Mouse (Mus musculus): Measurements from ENCODE around the gene Klhdc8a. TPM values are rescaled to one million over a fixed set of nuclear protein-coding genes. Genes with fewer than 3 reads are reported as not detected.

The Klhdc8a gene
- polyA plus RNA-seq (2015; fragmentation: Nextera tagmentation; extraction: Ambion mirVana) = 0.13 and 0.15 TPM in 2 replicates

- no peak for ATAC-seq (ENCODE audit: insufficient number of reproducible peaks, low FRiP score, low TSS enrichment, low read depth)
- peak within 1 kb of the TSS; percentile 52 for H3K4me3 ChIP-seq
- no peaks in the 10 kb centered on the region for H3K36me3 ChIP-seq
- H3K4me2 ChIP-seq = peak within 1 kb of the TSS; percentile 99
- peaks cover 12% of the 10 kb centered on the region for H3K4me1 ChIP-seq
- H3K27ac ChIP-seq = no peak within 1 kb of the TSS
- H3K9me3 ChIP-seq = no peaks in the 10 kb centered on the region
- peaks cover 58% of the 10 kb centered on the region for H3K27me3 ChIP-seq
- peak within 1 kb of the TSS; percentile 48 for H3K9ac ChIP-seq
- under 1% methylated on average over 28 of the region's 28 CpGs for WGBS
Measured at GRCm38 (mm10) chr1:132298425-132298800, at the start of gene Klhdc8a. Gene Klhdc8a, plus strand, starts transcription at chr1:132298626.

- H3K4me1 ChIP-seq = no peaks in the 10 kb centered on the region
- H3K9me3 ChIP-seq = no peaks in the 10 kb centered on the region
- H3K4me2 ChIP-seq = no peak overlapping the region
- 84% methylated on average over 6 of the region's 6 CpGs for WGBS
- H3K27ac ChIP-seq = no peak overlapping the region
- no peaks in the 10 kb centered on the region for H3K36me3 ChIP-seq
- no peaks in the 10 kb centered on the region for H3K27me3 ChIP-seq
- H3K4me3 ChIP-seq = no peak overlapping the region
- no peak overlapping the region for H3K9ac ChIP-seq
- ATAC-seq (ENCODE audit: insufficient number of reproducible peaks, low FRiP score, low TSS enrichment, low read depth) = no peak
Measured at GRCm38 (mm10) chr1:132254467-132254866, 44.0 kb upstream of the Klhdc8a start.

- H3K4me2 ChIP-seq = no peak overlapping the region
- no peak overlapping the region for H3K4me3 ChIP-seq
- H3K27ac ChIP-seq = no peak overlapping the region
- ATAC-seq (ENCODE audit: insufficient number of reproducible peaks, low FRiP score, low TSS enrichment, low read depth) = no peak
- H3K27me3 ChIP-seq = no peaks in the 10 kb centered on the region
- no peaks in the 10 kb centered on the region for H3K9me3 ChIP-seq
- H3K4me1 ChIP-seq = peaks cover 3% of the 10 kb centered on the region; the same call in 1 of the 2 replicates
- H3K9ac ChIP-seq = no peak overlapping the region
- 90% methylated on average over 1 of the region's 1 CpGs for WGBS
- no peaks in the 10 kb centered on the region for H3K36me3 ChIP-seq
Measured at GRCm38 (mm10) chr1:132260331-132260730, 38.1 kb upstream of the Klhdc8a start.

- WGBS = 70% methylated on average over 5 of the region's 5 CpGs
- H3K4me3 ChIP-seq = no peak overlapping the region
- ATAC-seq (ENCODE audit: insufficient number of reproducible peaks, low FRiP score, low TSS enrichment, low read depth) = no peak
- no peaks in the 10 kb centered on the region for H3K9me3 ChIP-seq
- H3K36me3 ChIP-seq = no peaks in the 10 kb centered on the region
- no peak overlapping the region for H3K9ac ChIP-seq
- peaks cover 4% of the 10 kb centered on the region; the same call in 1 of the 2 replicates for H3K4me1 ChIP-seq
- H3K4me2 ChIP-seq = no peak overlapping the region
- no peak overlapping the region for H3K27ac ChIP-seq
- H3K27me3 ChIP-seq = no peaks in the 10 kb centered on the region
Measured at GRCm38 (mm10) chr1:132261058-132261457, 37.4 kb upstream of the Klhdc8a start.

- Histone ChIP-seq H3K27ac (no peak overlapping the region), H3K4me1 (peaks cover 7% of the 10 kb centered on the region), H3K4me2 (no peak overlapping the region), H3K27me3 (no peaks in the 10 kb centered on the region), H3K4me3 (no peak overlapping the region), H3K9me3 (no peaks in the 10 kb centered on the region), H3K9ac (no peak overlapping the region), H3K36me3 (no peaks in the 10 kb centered on the region)
- no peak for ATAC-seq (ENCODE audit: insufficient number of reproducible peaks, low FRiP score, low TSS enrichment, low read depth)
- WGBS = 89% methylated on average over 4 of the region's 4 CpGs
Measured at GRCm38 (mm10) chr1:132263618-132264017, 34.8 kb upstream of the Klhdc8a start.

GRCm38 (mm10) chr1:132264577-132264976 is 33.8 kb upstream of the Klhdc8a start:
- H3K36me3 ChIP-seq = no peaks in the 10 kb centered on the region
- H3K9ac ChIP-seq = no peak overlapping the region
- H3K27me3 ChIP-seq = no peaks in the 10 kb centered on the region
- H3K4me2 ChIP-seq = no peak overlapping the region
- H3K4me3 ChIP-seq = no peak overlapping the region
- no peak overlapping the region for H3K27ac ChIP-seq
- WGBS = 57% methylated on average over 7 of the region's 7 CpGs
- no peak for ATAC-seq (ENCODE audit: insufficient number of reproducible peaks, low FRiP score, low TSS enrichment, low read depth)
- no peaks in the 10 kb centered on the region for H3K9me3 ChIP-seq
- H3K4me1 ChIP-seq = peaks cover 7% of the 10 kb centered on the region

GRCm38 (mm10) chr1:132265211-132265859 is 33.1 kb upstream of the Klhdc8a start:
- H3K9ac ChIP-seq = no peak overlapping the region
- H3K4me1 ChIP-seq = peaks cover 7% of the 10 kb centered on the region
- WGBS = 44% methylated on average over 8 of the region's 8 CpGs
- no peak for ATAC-seq (ENCODE audit: insufficient number of reproducible peaks, low FRiP score, low TSS enrichment, low read depth)
- no peak overlapping the region for H3K4me3 ChIP-seq
- H3K9me3 ChIP-seq = no peaks in the 10 kb centered on the region
- no peaks in the 10 kb centered on the region for H3K27me3 ChIP-seq
- no peaks in the 10 kb centered on the region for H3K36me3 ChIP-seq
- no peak overlapping the region for H3K27ac ChIP-seq
- H3K4me2 ChIP-seq = no peak overlapping the region

- 80% methylated on average over 10 of the region's 10 CpGs for WGBS
- Histone ChIP-seq H3K27ac (no peak overlapping the region), H3K36me3 (no peaks in the 10 kb centered on the region), H3K4me1 (peaks cover 7% of the 10 kb centered on the region), H3K9me3 (no peaks in the 10 kb centered on the region), H3K4me2 (no peak overlapping the region), H3K4me3 (no peak overlapping the region), H3K27me3 (no peaks in the 10 kb centered on the region), H3K9ac (no peak overlapping the region)
- no peak for ATAC-seq (ENCODE audit: insufficient number of reproducible peaks, low FRiP score, low TSS enrichment, low read depth)
Measured at GRCm38 (mm10) chr1:132265936-132266335, 32.5 kb upstream of the Klhdc8a start.

GRCm38 (mm10) chr1:132266791-132267557 is 31.5 kb upstream of the Klhdc8a start:
- Histone ChIP-seq H3K36me3 (no peaks in the 10 kb centered on the region), H3K27me3 (no peaks in the 10 kb centered on the region), H3K9me3 (no peaks in the 10 kb centered on the region), H3K4me3 (no peak overlapping the region), H3K4me2 (no peak overlapping the region), H3K27ac (no peak overlapping the region), H3K4me1 (peaks cover 7% of the 10 kb centered on the region), H3K9ac (no peak overlapping the region)
- WGBS = 46% methylated on average over 8 of the region's 8 CpGs
- ATAC-seq (ENCODE audit: insufficient number of reproducible peaks, low FRiP score, low TSS enrichment, low read depth) = no peak

- Histone ChIP-seq H3K4me2 (no peak overlapping the region), H3K4me3 (no peak overlapping the region), H3K9me3 (no peaks in the 10 kb centered on the region), H3K27ac (no peak overlapping the region), H3K27me3 (no peaks in the 10 kb centered on the region), H3K36me3 (no peaks in the 10 kb centered on the region), H3K9ac (no peak overlapping the region), H3K4me1 (peaks cover 7% of the 10 kb centered on the region)
- ATAC-seq (ENCODE audit: insufficient number of reproducible peaks, low FRiP score, low TSS enrichment, low read depth) = no peak
- WGBS = 41% methylated on average over 2 of the region's 2 CpGs
Measured at GRCm38 (mm10) chr1:132267959-132268358, 30.5 kb upstream of the Klhdc8a start.

GRCm38 (mm10) chr1:132268418-132269060 is 29.9 kb upstream of the Klhdc8a start:
- H3K4me3 ChIP-seq = no peak overlapping the region
- 37% methylated on average over 7 of the region's 7 CpGs for WGBS
- H3K27ac ChIP-seq = no peak overlapping the region
- no peak overlapping the region for H3K9ac ChIP-seq
- no peaks in the 10 kb centered on the region for H3K9me3 ChIP-seq
- no peak overlapping the region for H3K4me2 ChIP-seq
- peaks cover 7% of the 10 kb centered on the region for H3K4me1 ChIP-seq
- no peaks in the 10 kb centered on the region for H3K27me3 ChIP-seq
- H3K36me3 ChIP-seq = no peaks in the 10 kb centered on the region
- ATAC-seq (ENCODE audit: insufficient number of reproducible peaks, low FRiP score, low TSS enrichment, low read depth) = no peak

- Histone ChIP-seq H3K9me3 (no peaks in the 10 kb centered on the region), H3K9ac (no peak overlapping the region), H3K27me3 (no peaks in the 10 kb centered on the region), H3K4me1 (peaks cover 3% of the 10 kb centered on the region; the same call in 1 of the 2 replicates), H3K4me2 (no peak overlapping the region), H3K4me3 (no peak overlapping the region), H3K27ac (no peak overlapping the region), H3K36me3 (no peaks in the 10 kb centered on the region)
- no peak for ATAC-seq (ENCODE audit: insufficient number of reproducible peaks, low FRiP score, low TSS enrichment, low read depth)
- WGBS = 74% methylated on average over 3 of the region's 3 CpGs
Measured at GRCm38 (mm10) chr1:132271237-132271636, 27.2 kb upstream of the Klhdc8a start.

Measured in limb, embryonic 15.5 days (tissue).